Mouse (Mus musculus) heart, postnatal 36 days (tissue): Measurements from ENCODE around the gene Tlr4. TPM values are rescaled to one million over a fixed set of nuclear protein-coding genes. Genes with fewer than 3 reads are reported as not detected.

Experiments used
- DNase-seq, 2 experiments: peaks; one replicate each; pipeline ENCODE4 v3.0.0; 2021 to 2022
- intact Hi-C: fragments of 180-260 bp; cut with DNase I; formaldehyde crosslinking; loops from one replicate; pipeline ENCODE4 v1.15.1; 2025
- total RNA-seq, 2 experiments: library from RNA; stranded (reverse); gene quantifications; 2 replicates each; pipeline ENCODE4 v1.2.3; 2021

Gene Tlr4
- total RNA-seq, 2 experiments from 2014 or later, result 20.9 to 25.1 TPM

GRCm38 (mm10) chr4:66894981-66895380 lies 67.6 kb downstream of the Tlr4 start:
- DNase-seq, result peak in 1 of 2 experiments; percentile 1
- intact Hi-C loops, result no loop called here

- intact Hi-C loops, result no loop called here
- no peak for DNase-seq
Observed at GRCm38 (mm10) chr4:66900126-66900525, 72.7 kb downstream of the Tlr4 start.

GRCm38 (mm10) chr4:66901498-66901897 lies 74.1 kb downstream of the Tlr4 start:
- intact Hi-C loops, result no loop called here

GRCm38 (mm10) chr4:66908376-66908775 lies 81.0 kb downstream of the Tlr4 start:
- DNase-seq, result no peak
- intact Hi-C loops, result no loop called here

More at GRCm38 (mm10) chr4:66901498-66901897, 74.1 kb downstream of the Tlr4 start:
- no peak for DNase-seq

- intact Hi-C loops, result loop anchor here (5.0 kb wide), 1 partner anchor 148 kb away; no protein-coding TSS in a partner anchor
- DNase-seq, result no peak
Observed at GRCm38 (mm10) chr4:66919630-66920372, 92.4 kb downstream of the Tlr4 start.

- peak in 1 of 2 experiments; percentile 16 for DNase-seq
- intact Hi-C loops, result loop anchor here (5.0 kb wide), 1 partner anchor 151 kb away; no protein-coding TSS in a partner anchor
Observed at GRCm38 (mm10) chr4:66923616-66924276, 96.4 kb downstream of the Tlr4 start.

- intact Hi-C loops, result no loop called here
- DNase-seq, result no peak
Observed at GRCm38 (mm10) chr4:66926066-66926465, 98.7 kb downstream of the Tlr4 start.

- intact Hi-C loops, result no loop called here
- DNase-seq, result no peak
Observed at GRCm38 (mm10) chr4:66927537-66928088, 100.2 kb downstream of the Tlr4 start.

GRCm38 (mm10) chr4:66938489-66939061 lies 111.2 kb downstream of the Tlr4 start:
- intact Hi-C loops, result no loop called here
- DNase-seq, result no peak

GRCm38 (mm10) chr4:66941894-66942293 lies 114.5 kb downstream of the Tlr4 start:
- no peak for DNase-seq
- intact Hi-C loops, result no loop called here

- intact Hi-C loops, result no loop called here
- DNase-seq, result no peak
Observed at GRCm38 (mm10) chr4:66943699-66944098, 116.3 kb downstream of the Tlr4 start.

GRCm38 (mm10) chr4:66947657-66948056 lies 120.3 kb downstream of the Tlr4 start:
- intact Hi-C loops, result no loop called here
- DNase-seq, result no peak

GRCm38 (mm10) chr4:66974918-66975317 lies 147.5 kb downstream of the Tlr4 start:
- intact Hi-C loops, result no loop called here
- no peak for DNase-seq
